Mouse (Mus musculus): ENCODE results near the gene Ifnab. TPM values are rescaled to one million over a fixed set of nuclear protein-coding genes. Genes with fewer than 3 reads are reported as not detected.

The Ifnab gene
- total and polyA plus RNA-seq, 3 experiments = not detected

GRCm38 (mm10) chr4:88697753-88698152 lies 6.6 kb upstream of the Ifnab start:
- Histone ChIP-seq H3K27ac (ENCODE audit: control insufficient read depth, low read depth, low read length) (no peak overlapping the region), H3K4me3 (ENCODE audit: control insufficient read depth in 1 of 2, insufficient read depth in 1 of 2, low read depth in 2 of 2, low read length in 2 of 2) (no peak overlapping the region), H3K36me3 (ENCODE audit: control insufficient read depth in 1 of 2, insufficient read depth in 2 of 2, low read length in 2 of 2) (no peaks in the 10 kb centered on the region), H3K4me1 (ENCODE audit: control insufficient read depth in 1 of 2, insufficient read depth in 2 of 2, low read length in 2 of 2) (no peaks in the 10 kb centered on the region), H3K9me3 (replicated peaks; ENCODE audit: insufficient read depth, low read length) (no peaks in the 10 kb centered on the region), H3K79me2 (ENCODE audit: control insufficient read depth, insufficient read depth, low read length, poor library complexity) (no peaks in the 10 kb centered on the region), H3K27me3 (ENCODE audit: control insufficient read depth in 1 of 2, insufficient read depth in 2 of 2, low read length in 2 of 2) (peaks cover 0 to 2% of the 10 kb centered on the region in 2 experiments; a peak in 1 of 4 replicates), H3K9ac (ENCODE audit: control insufficient read depth, low read depth, low read length, poor library complexity, severe bottlenecking) (no peak overlapping the region)
- TF ChIP-seq MAX (IDR thresholded peaks at IDR 0.05; ENCODE audit: low read length) (no peak), CHD2 (IDR thresholded peaks at IDR 0.05; ENCODE audit: low read length) (no peak), CTCF (IDR thresholded peaks at IDR 0.05 in 2 of 3, conservative IDR thresholded peaks at IDR 0.05 in 1 of 3; ENCODE audit: control insufficient read depth in 1 of 3, insufficient read depth in 1 of 3, low read depth in 2 of 3, low read length in 3 of 3, poor library complexity in 1 of 3, severe bottlenecking in 1 of 3) (no peak), GABPA (IDR thresholded peaks at IDR 0.05; ENCODE audit: low read depth, low read length) (no peak), USF1 (IDR thresholded peaks at IDR 0.05; ENCODE audit: low read depth, low read length) (no peak), E2F4 (IDR thresholded peaks at IDR 0.05; ENCODE audit: borderline replicate concordance, low read depth, low read length) (no peak), UBTF (IDR thresholded peaks at IDR 0.05; ENCODE audit: borderline replicate concordance, insufficient read depth, low read depth, low read length) (no peak), TCF12 (IDR thresholded peaks at IDR 0.05; ENCODE audit: low read depth, low read length) (no peak), POLR2A (IDR thresholded peaks at IDR 0.05; ENCODE audit: control insufficient read depth in 1 of 2, insufficient read depth in 1 of 2, low read depth in 1 of 2, low read length in 2 of 2, poor library complexity in 1 of 2) (no peak), TBP (IDR thresholded peaks at IDR 0.05; ENCODE audit: low read depth, low read length) (no peak), MAZ (IDR thresholded peaks at IDR 0.05; ENCODE audit: low read depth, low read length) (no peak), RCOR1 (IDR thresholded peaks at IDR 0.05; ENCODE audit: low read depth, low read length) (no peak), NELFE (IDR thresholded peaks at IDR 0.05; ENCODE audit: low read depth, low read length) (no peak), ZKSCAN1 (IDR thresholded peaks at IDR 0.05; ENCODE audit: low read depth, low read length) (no peak), MYC (IDR thresholded peaks at IDR 0.05; ENCODE audit: low read depth, low read length) (no peak)
- DNase-seq (ENCODE audit: low read depth, low spot score) = no peak

DNA sequence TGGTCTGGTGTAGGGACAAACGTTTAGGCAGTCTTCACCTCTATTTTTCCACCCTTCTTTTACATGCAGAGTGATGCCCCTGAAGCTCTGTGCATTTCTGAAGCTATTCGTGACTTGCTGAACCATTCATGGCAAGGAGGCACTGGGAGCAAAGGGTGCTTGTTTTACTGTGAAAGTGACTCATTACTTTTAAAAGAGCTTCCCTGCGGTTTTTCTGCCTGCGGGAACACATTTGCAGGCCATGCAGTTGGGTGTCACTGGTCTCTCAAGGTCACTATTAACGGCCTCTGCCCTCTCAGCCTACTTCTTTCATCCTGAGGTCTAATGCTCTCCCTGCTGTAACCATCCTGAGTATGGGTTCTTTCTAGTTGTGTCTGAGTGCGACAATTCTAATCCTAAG lies 5.9 kb upstream of the Ifnab start:
- Histone ChIP-seq H3K27ac (ENCODE audit: control insufficient read depth, low read depth, low read length) (no peak overlapping the region), H3K9ac (ENCODE audit: control insufficient read depth, low read depth, low read length, poor library complexity, severe bottlenecking) (no peak overlapping the region), H3K4me3 (ENCODE audit: control insufficient read depth in 1 of 2, insufficient read depth in 1 of 2, low read depth in 2 of 2, low read length in 2 of 2) (no peak overlapping the region), H3K36me3 (ENCODE audit: control insufficient read depth in 1 of 2, insufficient read depth in 2 of 2, low read length in 2 of 2) (no peaks in the 10 kb centered on the region), H3K4me1 (ENCODE audit: control insufficient read depth in 1 of 2, insufficient read depth in 2 of 2, low read length in 2 of 2) (no peaks in the 10 kb centered on the region), H3K27me3 (ENCODE audit: control insufficient read depth in 1 of 2, insufficient read depth in 2 of 2, low read length in 2 of 2) (peaks cover 0 to 2% of the 10 kb centered on the region in 2 experiments; a peak in 2 of 4 replicates), H3K9me3 (replicated peaks; ENCODE audit: insufficient read depth, low read length) (no peaks in the 10 kb centered on the region), H3K79me2 (ENCODE audit: control insufficient read depth, insufficient read depth, low read length, poor library complexity) (no peaks in the 10 kb centered on the region)
- TF ChIP-seq UBTF (IDR thresholded peaks at IDR 0.05; ENCODE audit: borderline replicate concordance, insufficient read depth, low read depth, low read length) = no peak
- no peak for TF ChIP-seq ZKSCAN1 (IDR thresholded peaks at IDR 0.05; ENCODE audit: low read depth, low read length)
- no peak for TF ChIP-seq MAX (IDR thresholded peaks at IDR 0.05; ENCODE audit: low read length)
- TF ChIP-seq HCFC1 (IDR thresholded peaks at IDR 0.05; ENCODE audit: low read depth, low read length) = no peak
- no peak for TF ChIP-seq NELFE (IDR thresholded peaks at IDR 0.05; ENCODE audit: low read depth, low read length)
- no peak for DNase-seq (ENCODE audit: low read depth, low spot score)
